Mouse (Mus musculus) midbrain, embryonic 16.5 days (tissue): ENCODE measurements around the gene Trim47. TPM values are rescaled to one million over a fixed set of nuclear protein-coding genes. Genes with fewer than 3 reads are reported as not detected.

ENCODE experiments used
- ATAC-seq: fragments of 200-750 bp; cut with Nextera tagmentation; 2 replicates; pipeline ENCODE4 v1.8.0; 2017; ENCODE audit warnings: moderate TSS enrichment
- H3K27ac ChIP-seq: fragments of 300-500 bp; sonication (generic); 2 replicates; pipeline ENCODE4 v1.5.1; 2014; ENCODE audit warnings: mild to moderate bottlenecking, low read length, mixed read lengths
- H3K27me3 ChIP-seq: fragments of 300-500 bp; sonication (generic); 2 replicates; pipeline ENCODE4 v1.6.1; 2014; ENCODE audit warnings: low read depth, low read length, mixed read lengths; ENCODE audit not compliant: control insufficient read depth, insufficient read depth
- H3K36me3 ChIP-seq: fragments of 300-500 bp; sonication (generic); 2 replicates; pipeline ENCODE4 v1.6.1; 2014; ENCODE audit warnings: mild to moderate bottlenecking, low read length, moderate library complexity, mixed read lengths; ENCODE audit not compliant: control insufficient read depth, insufficient read depth
- H3K4me1 ChIP-seq: fragments of 300-500 bp; sonication (generic); 2 replicates; pipeline ENCODE4 v1.6.1; 2014; ENCODE audit warnings: mild to moderate bottlenecking, low read length, mixed read lengths; ENCODE audit not compliant: control insufficient read depth, insufficient read depth
- H3K4me2 ChIP-seq: fragments of 300-500 bp; sonication (generic); 2 replicates; pipeline ENCODE4 v1.6.1; 2014; ENCODE audit warnings: mild to moderate bottlenecking, low read length, mixed read lengths
- H3K4me3 ChIP-seq: fragments of 300-500 bp; sonication (generic); 2 replicates; pipeline ENCODE4 v1.5.1; 2014; ENCODE audit warnings: low read depth, mild to moderate bottlenecking, low read length, moderate library complexity, mixed read lengths
- H3K9ac ChIP-seq: fragments of 300-500 bp; sonication (generic); 2 replicates; pipeline ENCODE4 v1.6.1; 2014; ENCODE audit warnings: low read depth, low read length, mixed read lengths
- H3K9me3 ChIP-seq: fragments of 300-500 bp; sonication (generic); replicated peaks from 2 replicates; pipeline ENCODE4 v1.6.1; 2014; ENCODE audit warnings: mild to moderate bottlenecking, low read length, mixed read lengths; ENCODE audit not compliant: control insufficient read depth, poor library complexity, severe bottlenecking
- WGBS: fragments of 180-500 bp; shearing (Covaris S2); extraction: QIAGEN DNeasy Blood & Tissue Kit; methylation state at CpG from one replicate; pipeline ENCODE4 v1.1.7; 2014; 5-methylcytosine and 5-hydroxymethylcytosine counted together
- polyA plus RNA-seq: library from polyadenylated mRNA; unstranded; fragments of >200 nt; fragmentation: Nextera tagmentation; extraction: Ambion mirVana; gene quantifications from 2 replicates; pipeline ENCODE4 v1.2.1, GENCODE M21; 2015

Trim47 gene
- polyA plus RNA-seq, 1 experiment from 2014 or later: 12.7 TPM

DNA sequence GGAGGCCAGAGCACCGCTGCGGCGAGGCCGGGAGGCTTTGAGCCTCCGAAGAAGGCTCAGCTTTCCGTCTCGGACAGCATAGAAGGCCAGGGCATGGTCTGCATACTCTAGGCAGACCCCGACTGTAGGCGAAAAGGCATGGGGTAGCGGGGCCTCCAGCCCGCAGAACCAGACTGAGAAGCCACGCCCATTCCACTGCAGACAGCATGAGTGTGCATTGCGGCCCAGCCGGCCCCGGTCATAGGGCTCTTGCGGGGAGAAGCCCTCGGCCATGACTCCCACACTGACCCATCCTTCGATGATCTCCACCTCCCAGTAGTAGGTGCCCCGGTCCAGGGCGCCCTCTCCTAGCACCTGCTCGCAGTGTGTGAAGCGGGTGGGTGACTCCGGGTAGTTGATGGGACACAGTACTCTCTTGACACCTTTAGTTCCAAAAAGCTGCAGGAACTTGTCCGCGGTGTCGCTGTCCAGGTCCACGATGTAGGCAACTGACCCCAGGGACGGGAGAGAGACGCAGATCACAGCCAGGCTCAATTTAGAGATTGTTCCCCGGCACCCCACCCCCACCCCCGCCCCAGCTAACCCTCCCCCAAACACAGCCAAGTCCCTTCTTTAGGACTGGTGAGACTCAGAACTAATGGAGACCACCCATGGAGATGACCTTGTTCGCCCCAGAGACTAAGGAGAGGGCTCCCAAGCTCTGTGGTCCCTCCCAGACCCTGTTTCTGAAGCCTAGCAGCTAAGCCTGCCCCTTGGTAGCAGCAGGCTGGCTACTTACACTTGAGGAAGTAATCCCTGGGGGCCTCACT lies 20.7 kb downstream of the Trim47 start:
- 23% methylated on average over 32 of the region's 32 CpGs for WGBS
- no peak overlapping the region for H3K9ac ChIP-seq
- no peak for ATAC-seq
- no peak overlapping the region for H3K27ac ChIP-seq
- H3K4me3 ChIP-seq: no peak overlapping the region
- no peaks in the 10 kb centered on the region for H3K36me3 ChIP-seq
- no peak overlapping the region; the same call in 1 of the 2 replicates for H3K4me2 ChIP-seq
- peaks cover 10% of the 10 kb centered on the region; the same call in 1 of the 2 replicates for H3K4me1 ChIP-seq
- H3K27me3 ChIP-seq: peaks cover 53% of the 10 kb centered on the region
- H3K9me3 ChIP-seq: no peaks in the 10 kb centered on the region

DNA sequence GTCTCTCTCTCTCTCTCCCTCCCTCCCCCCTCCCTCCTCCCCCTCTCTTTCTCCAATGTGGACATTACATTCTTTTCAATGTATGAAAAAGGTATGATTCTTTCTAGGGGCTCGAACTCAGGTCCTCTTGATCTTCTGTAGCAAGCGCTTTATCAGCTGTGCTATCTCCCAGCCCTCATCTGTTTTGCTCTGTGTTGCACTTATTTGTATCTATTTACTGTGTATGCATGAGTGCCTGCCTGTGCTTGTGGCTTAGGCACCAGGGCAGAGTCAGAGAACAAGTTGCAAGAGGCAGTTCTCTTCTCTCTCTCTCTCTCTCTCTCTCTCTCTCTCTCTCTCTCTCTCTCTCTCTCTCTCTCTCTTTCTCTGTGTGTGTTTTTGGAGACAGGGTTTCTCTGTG lies 21.9 kb downstream of the Trim47 start:
- ATAC-seq: no peak
- peaks cover 10% of the 10 kb centered on the region; the same call in 1 of the 2 replicates for H3K4me1 ChIP-seq
- H3K36me3 ChIP-seq: no peaks in the 10 kb centered on the region
- H3K27me3 ChIP-seq: peaks cover 44% of the 10 kb centered on the region
- no peaks in the 10 kb centered on the region for H3K9me3 ChIP-seq
- no peak overlapping the region for H3K9ac ChIP-seq
- 92% methylated on average over 2 of the region's 2 CpGs for WGBS
- H3K4me2 ChIP-seq: no peak overlapping the region
- H3K4me3 ChIP-seq: no peak overlapping the region
- H3K27ac ChIP-seq: no peak overlapping the region

DNA sequence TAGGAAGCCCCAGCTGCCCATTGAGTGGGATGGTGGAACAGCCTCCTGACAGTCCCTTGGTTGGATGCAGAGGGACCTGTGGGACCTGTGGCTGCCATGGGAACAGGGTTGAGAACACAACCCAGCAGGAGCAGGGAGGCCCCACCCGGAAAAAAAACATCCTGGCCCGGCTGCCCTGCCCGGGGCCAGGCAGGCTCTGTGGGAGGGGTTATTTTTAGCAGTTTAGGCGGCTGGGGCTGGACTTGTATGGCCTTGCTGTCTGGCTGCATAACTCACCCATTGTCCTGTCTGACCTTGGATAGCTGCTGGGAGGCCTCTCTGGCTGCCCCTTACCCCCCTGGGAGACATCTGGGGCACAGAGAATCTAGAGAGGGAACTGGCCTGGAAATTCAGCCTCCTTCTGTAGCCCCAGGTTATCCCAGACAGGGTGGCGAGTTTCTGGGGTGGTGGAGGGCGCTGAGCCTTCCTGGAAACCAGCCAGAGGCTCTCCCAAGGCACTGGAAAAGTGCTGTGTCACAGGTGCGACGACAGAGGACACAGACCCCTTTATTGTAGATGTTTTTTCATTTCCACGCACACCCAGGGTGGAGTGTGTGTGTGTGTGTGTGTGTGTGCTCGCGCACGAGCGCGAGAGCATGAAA lies 22.9 kb downstream of the Trim47 start:
- ATAC-seq: no peak
- 0 out of 2 replicates have a peak overlapping the region, but pooled peaks have one; percentile 29 for H3K27ac ChIP-seq

DNA sequence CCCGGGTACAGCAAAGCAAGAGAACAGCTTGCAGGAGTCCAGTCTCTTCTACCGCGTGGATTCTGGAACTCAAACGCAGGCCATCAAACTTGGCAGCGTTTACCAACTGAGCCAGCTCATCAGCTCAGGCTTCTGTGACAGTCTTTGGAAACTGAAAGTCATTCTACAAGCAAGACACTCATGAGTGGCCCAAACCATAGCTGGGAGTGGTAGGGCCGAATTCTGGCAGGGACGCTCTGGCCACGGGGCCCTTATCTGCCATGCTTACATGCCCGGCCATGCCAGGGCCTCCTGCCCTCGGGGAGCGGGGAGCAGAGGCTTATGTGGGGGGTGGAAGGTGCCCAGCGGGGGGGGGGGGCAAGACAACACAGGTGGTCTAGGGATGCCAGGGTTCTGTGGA lies 23.4 kb downstream of the Trim47 start:
- peaks cover 31% of the 10 kb centered on the region for H3K27me3 ChIP-seq
- no peaks in the 10 kb centered on the region for H3K36me3 ChIP-seq
- ATAC-seq: no peak
- peak overlapping the region; percentile 10; the same call in 1 of the 2 replicates for H3K27ac ChIP-seq
- no peak overlapping the region for H3K4me3 ChIP-seq
- no peaks in the 10 kb centered on the region for H3K4me1 ChIP-seq
- no peaks in the 10 kb centered on the region for H3K9me3 ChIP-seq
- H3K4me2 ChIP-seq: no peak overlapping the region
- H3K9ac ChIP-seq: no peak overlapping the region
- WGBS: 81% methylated on average over 12 of the region's 12 CpGs

More for the DNA sequence above, 22.9 kb downstream of the Trim47 start:
- H3K4me3 ChIP-seq: no peak overlapping the region
- 0 out of 2 replicates have a peak, but pooled peaks cover 5% of the 10 kb centered on the region for H3K4me1 ChIP-seq
- no peaks in the 10 kb centered on the region for H3K9me3 ChIP-seq
- peaks cover 35% of the 10 kb centered on the region for H3K27me3 ChIP-seq
- H3K36me3 ChIP-seq: no peaks in the 10 kb centered on the region
- 40% methylated on average over 14 of the region's 14 CpGs for WGBS
- H3K9ac ChIP-seq: peak overlapping the region; percentile 12; the same call in 1 of the 2 replicates
- no peak overlapping the region for H3K4me2 ChIP-seq

DNA sequence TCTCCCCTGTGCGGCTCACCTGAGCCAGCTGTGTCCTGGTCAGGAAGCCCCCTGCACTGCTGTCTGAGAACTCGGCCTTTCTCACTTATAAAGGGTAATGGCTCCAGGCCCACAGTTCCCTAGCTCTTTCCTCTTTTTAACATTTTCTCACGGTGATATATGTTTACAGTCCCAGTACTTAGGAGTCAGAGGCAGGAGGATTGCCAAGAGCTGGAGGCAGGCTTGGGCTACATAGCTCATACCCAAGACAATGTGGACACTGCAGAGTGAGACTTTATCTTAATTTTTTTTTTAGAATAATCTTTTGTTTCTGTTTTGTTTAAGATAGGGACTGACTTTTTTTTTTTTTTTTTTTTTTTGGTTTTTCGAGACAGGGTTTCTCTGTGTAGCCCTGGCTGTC lies 24.5 kb downstream of the Trim47 start:
- H3K4me2 ChIP-seq: no peak overlapping the region
- no peak for ATAC-seq

DNA sequence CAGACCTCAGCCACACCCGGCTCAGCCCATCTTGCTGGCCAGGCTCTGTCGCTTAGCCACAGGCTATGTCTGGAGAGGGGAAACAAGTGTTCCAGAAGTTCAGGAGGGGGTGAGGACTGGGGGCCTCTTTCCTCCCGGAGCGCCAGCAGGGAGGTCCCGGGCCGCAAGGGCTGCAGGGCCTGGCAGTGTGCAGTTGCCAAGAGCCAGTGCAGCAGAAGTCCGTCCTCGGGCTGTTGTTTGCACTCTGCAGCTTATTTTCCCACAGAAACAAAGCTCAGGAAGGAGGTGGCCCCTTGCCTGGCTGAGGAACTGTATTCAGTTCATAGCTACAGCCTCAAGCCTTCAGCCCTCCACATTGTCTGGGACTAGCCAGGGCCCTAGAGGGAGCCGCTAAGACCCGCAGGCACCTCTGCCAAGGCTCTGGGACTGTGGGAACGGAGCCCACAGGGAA lies 25.1 kb downstream of the Trim47 start:
- Histone ChIP-seq H3K27ac (peak overlapping the region; percentile 79), H3K4me2 (no peak overlapping the region), H3K4me3 (no peak overlapping the region), H3K9me3 (no peaks in the 10 kb centered on the region), H3K4me1 (no peaks in the 10 kb centered on the region), H3K36me3 (no peaks in the 10 kb centered on the region), H3K27me3 (peaks cover 15% of the 10 kb centered on the region), H3K9ac (no peak overlapping the region)
- peak; percentile 90 for ATAC-seq
- WGBS: 25% methylated on average over 11 of the region's 11 CpGs

More for the DNA sequence above, 24.5 kb downstream of the Trim47 start:
- no peaks in the 10 kb centered on the region for H3K4me1 ChIP-seq
- H3K27me3 ChIP-seq: peaks cover 20% of the 10 kb centered on the region
- H3K27ac ChIP-seq: peak overlapping the region; percentile 79
- no peaks in the 10 kb centered on the region for H3K36me3 ChIP-seq
- no peaks in the 10 kb centered on the region for H3K9me3 ChIP-seq
- H3K9ac ChIP-seq: no peak overlapping the region
- WGBS: 45% methylated on average over 3 of the region's 4 CpGs
- H3K4me3 ChIP-seq: no peak overlapping the region

DNA sequence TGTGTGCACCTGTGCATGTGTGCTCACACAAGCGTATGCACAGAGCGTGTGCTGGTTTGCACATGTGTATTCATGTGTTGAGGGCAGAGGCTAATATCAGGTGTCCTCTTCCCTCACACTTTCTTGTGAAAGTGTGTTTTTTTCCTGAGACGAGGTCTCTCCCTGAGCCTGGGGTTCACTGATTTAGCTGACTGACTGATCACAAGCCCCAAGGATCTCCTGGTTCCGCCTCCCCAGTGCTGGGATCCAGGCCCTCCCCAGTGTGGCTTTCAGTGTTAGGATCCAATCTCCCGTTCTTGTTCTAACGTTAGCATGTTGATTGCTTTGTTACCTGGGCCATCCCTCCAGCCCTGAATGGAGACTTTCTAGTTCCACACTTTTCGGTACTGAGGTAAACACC lies 26.2 kb downstream of the Trim47 start:
- Histone ChIP-seq H3K9me3 (no peaks in the 10 kb centered on the region), H3K4me2 (no peak overlapping the region), H3K27ac (peak overlapping the region; percentile 79), H3K4me3 (no peak overlapping the region), H3K4me1 (no peaks in the 10 kb centered on the region), H3K36me3 (no peaks in the 10 kb centered on the region), H3K9ac (no peak overlapping the region), H3K27me3 (peaks cover 4% of the 10 kb centered on the region)
- WGBS: 84% methylated on average over 7 of the region's 7 CpGs
- ATAC-seq: no peak

DNA sequence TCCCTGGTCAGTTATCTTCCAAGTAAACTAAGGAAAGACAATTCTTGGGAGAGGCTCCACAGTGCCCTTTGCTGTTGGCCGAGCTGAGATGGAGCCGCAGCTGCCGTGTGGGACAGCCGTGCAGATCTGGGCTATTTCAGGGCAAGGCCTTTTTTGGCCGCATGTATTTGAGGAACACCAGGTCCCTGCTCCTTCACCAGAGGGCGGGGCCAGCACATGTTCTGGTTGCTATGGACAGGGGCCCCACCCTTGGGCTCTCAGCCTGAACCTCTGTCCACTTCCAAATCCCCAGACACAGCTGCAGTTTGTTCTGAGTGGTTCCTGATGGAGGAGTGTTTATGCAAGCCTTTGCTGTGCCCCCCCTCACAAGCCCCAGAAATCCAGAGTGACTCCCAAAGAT lies 26.6 kb downstream of the Trim47 start:
- Histone ChIP-seq H3K27me3 (no peaks in the 10 kb centered on the region), H3K27ac (no peak overlapping the region), H3K36me3 (no peaks in the 10 kb centered on the region), H3K4me1 (no peaks in the 10 kb centered on the region), H3K4me3 (no peak overlapping the region), H3K4me2 (no peak overlapping the region), H3K9ac (no peak overlapping the region), H3K9me3 (no peaks in the 10 kb centered on the region)
- WGBS: 81% methylated on average over 6 of the region's 6 CpGs
- ATAC-seq: no peak

DNA sequence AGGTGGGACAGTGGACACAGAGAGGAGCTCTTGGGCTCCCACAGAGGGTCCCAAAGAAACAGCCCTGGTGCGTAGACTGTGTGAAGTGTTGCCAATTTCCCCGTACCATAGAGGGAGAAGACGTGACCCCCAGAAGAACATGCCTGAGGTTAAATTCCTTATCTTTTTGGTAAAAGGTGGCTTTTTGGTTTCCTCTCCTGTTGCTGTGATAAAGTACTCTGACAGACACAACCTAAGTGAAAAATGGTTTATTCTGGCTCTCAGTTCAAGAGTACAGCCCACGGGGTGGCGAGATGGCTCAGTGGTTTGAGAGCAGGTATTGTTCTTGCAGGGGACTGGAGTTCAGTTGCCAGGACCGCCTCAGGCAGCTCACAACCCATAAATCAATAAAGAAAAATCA lies 27.5 kb downstream of the Trim47 start:
- no peak overlapping the region for H3K4me3 ChIP-seq

More for the DNA sequence above, 27.5 kb downstream of the Trim47 start:
- H3K9me3 ChIP-seq: no peaks in the 10 kb centered on the region
- no peak overlapping the region for H3K27ac ChIP-seq
- ATAC-seq: no peak
- 94% methylated on average over 6 of the region's 6 CpGs for WGBS
- no peak overlapping the region for H3K4me2 ChIP-seq
- no peaks in the 10 kb centered on the region for H3K36me3 ChIP-seq
- no peak overlapping the region for H3K9ac ChIP-seq
- no peaks in the 10 kb centered on the region for H3K27me3 ChIP-seq
- no peaks in the 10 kb centered on the region for H3K4me1 ChIP-seq
